Mouse (Mus musculus) hindbrain, embryonic 10.5 days (tissue): ENCODE measurements around the gene Gm49394. TPM values are rescaled to one million over a fixed set of nuclear protein-coding genes. Genes with fewer than 3 reads are reported as not detected.

ENCODE experiments used
- DNase-seq: peaks from one replicate; pipeline ENCODE4 v3.0.0-alpha.2; 2017; ENCODE audit warnings: low spot score
- H3K27ac ChIP-seq: fragments of 300-500 bp; sonication (generic); 2 replicates; pipeline ENCODE4 v1.5.1; 2016; ENCODE audit warnings: mild to moderate bottlenecking, moderate library complexity
- H3K27me3 ChIP-seq: fragments of 300-500 bp; sonication (generic); 2 replicates; pipeline ENCODE4 v1.6.1; 2016; ENCODE audit warnings: mild to moderate bottlenecking; ENCODE audit not compliant: poor library complexity, insufficient read depth, severe bottlenecking
- H3K36me3 ChIP-seq: fragments of 300-500 bp; sonication (generic); 2 replicates; pipeline ENCODE4 v1.6.1; 2016; ENCODE audit warnings: mild to moderate bottlenecking, moderate library complexity
- H3K4me1 ChIP-seq: fragments of 300-500 bp; sonication (generic); replicated peaks from 2 replicates; pipeline ENCODE4 v1.6.1; 2016; ENCODE audit warnings: mild to moderate bottlenecking
- H3K4me3 ChIP-seq: fragments of 300-500 bp; sonication (generic); 2 replicates; pipeline ENCODE4 v1.5.1; 2016; ENCODE audit warnings: mild to moderate bottlenecking, moderate library complexity
- H3K9me3 ChIP-seq: fragments of 300-500 bp; sonication (generic); 2 replicates; pipeline ENCODE4 v1.6.1; 2016; ENCODE audit warnings: mild to moderate bottlenecking, moderate library complexity
- WGBS: fragments of 180-500 bp; shearing (Covaris S2); methylation state at CpG from one replicate; pipeline ENCODE4 v1.1.7; 2016; 5-methylcytosine and 5-hydroxymethylcytosine counted together
- polyA plus RNA-seq: library from polyadenylated mRNA; unstranded; fragments of >200 nt; fragmentation: Nextera tagmentation; extraction: Ambion mirVana; gene quantifications from 2 replicates; pipeline ENCODE4 v1.2.1, GENCODE M21; 2016

The Gm49394 gene
- polyA plus RNA-seq, 1 experiment from 2014 or later = not detected

- Histone ChIP-seq H3K36me3 (peaks cover 4% of the 10 kb centered on the region; the same call in 1 of the 2 replicates), H3K9me3 (no peaks in the 10 kb centered on the region), H3K27ac (peak overlapping the region; percentile 85), H3K4me1 (peaks cover 69% of the 10 kb centered on the region), H3K27me3 (peaks cover 100% of the 10 kb centered on the region), H3K4me3 (peak overlapping the region; percentile 52)
- WGBS = 4% methylated on average over 9 of the region's 9 CpGs
- DNase-seq = peak; percentile 58
These were observed 12.4 kb downstream of the Gm49394 start for GRCm38 (mm10) chr7:142657341-142657791.

DNA sequence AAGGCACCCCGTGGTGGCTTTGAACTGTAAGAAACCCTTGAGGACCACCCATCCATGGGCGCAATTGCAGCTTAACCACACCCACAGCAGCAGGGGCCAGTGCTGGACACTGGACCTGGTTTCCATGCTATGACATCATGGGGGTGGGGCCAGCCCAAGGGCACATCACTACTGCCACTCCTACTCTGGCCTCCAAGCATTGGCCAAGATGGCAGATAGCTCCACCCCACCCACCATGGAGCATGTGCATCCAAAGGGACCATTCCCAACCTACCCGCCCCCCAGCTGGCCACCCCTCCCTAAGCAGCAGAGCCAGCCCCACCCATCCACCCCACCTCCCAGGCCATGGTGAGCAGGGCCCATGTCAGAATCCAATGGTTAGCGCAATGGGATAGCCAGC lies 13.7 kb downstream of the Gm49394 start:
- WGBS = 25% methylated on average over 4 of the region's 4 CpGs
- H3K4me1 ChIP-seq = peaks cover 68% of the 10 kb centered on the region
- peaks cover 4% of the 10 kb centered on the region; the same call in 1 of the 2 replicates for H3K36me3 ChIP-seq

DNA sequence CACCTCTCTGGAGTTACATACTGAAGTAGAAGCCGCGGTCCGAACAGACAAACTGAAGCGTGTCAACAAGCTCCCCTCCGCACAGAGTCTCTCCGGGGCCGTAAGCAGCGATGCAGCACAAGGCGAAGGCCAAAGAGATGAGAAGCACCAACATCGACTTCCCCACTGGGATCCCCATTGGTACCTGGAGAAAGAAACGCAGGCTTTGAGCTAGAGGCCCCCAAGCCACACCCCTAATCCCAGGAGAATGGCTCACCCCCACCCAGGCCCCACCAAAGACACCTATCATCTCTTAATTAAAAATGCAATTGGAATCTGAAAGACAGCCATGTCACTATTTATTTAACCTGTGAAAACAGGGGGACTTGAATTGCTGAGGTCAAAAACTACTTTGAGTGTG lies 14.1 kb downstream of the Gm49394 start:
- Histone ChIP-seq H3K9me3 (no peaks in the 10 kb centered on the region), H3K27ac (no peak overlapping the region), H3K4me3 (peak overlapping the region; percentile 52; the same call in 1 of the 2 replicates), H3K4me1 (peaks cover 64% of the 10 kb centered on the region), H3K27me3 (peaks cover 98% of the 10 kb centered on the region), H3K36me3 (peaks cover 4% of the 10 kb centered on the region; the same call in 1 of the 2 replicates)
- peak; percentile 3 for DNase-seq
- WGBS = 7% methylated on average over 11 of the region's 11 CpGs

More for the DNA sequence above, 13.7 kb downstream of the Gm49394 start:
- peaks cover 98% of the 10 kb centered on the region for H3K27me3 ChIP-seq
- no peak overlapping the region for H3K27ac ChIP-seq
- H3K4me3 ChIP-seq = peak overlapping the region; percentile 52
- DNase-seq = no peak
- no peaks in the 10 kb centered on the region for H3K9me3 ChIP-seq

DNA sequence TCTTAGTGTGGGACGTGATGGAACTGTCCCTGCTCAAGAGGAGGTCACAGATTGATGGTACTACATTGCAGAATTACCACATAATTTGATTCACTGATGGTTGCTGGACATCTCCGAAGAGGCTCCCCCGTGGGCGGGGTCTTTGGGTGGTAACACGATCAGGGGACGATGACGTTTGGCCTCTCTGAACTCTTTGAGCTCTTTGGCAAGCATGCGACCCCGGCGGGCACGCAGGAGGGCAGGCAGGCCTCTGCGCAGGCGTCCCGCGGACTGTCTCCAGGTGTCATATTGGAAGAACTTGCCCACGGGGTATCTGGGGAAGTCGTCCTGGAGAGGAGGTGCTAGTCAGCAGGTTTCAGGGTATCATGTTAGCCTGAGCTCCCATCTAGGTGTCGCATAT lies 16.0 kb downstream of the Gm49394 start:
- WGBS = 5% methylated on average over 18 of the region's 18 CpGs
- DNase-seq = no peak
- Histone ChIP-seq H3K4me3 (no peak overlapping the region), H3K36me3 (peaks cover 4% of the 10 kb centered on the region; the same call in 1 of the 2 replicates), H3K9me3 (no peaks in the 10 kb centered on the region), H3K4me1 (peaks cover 45% of the 10 kb centered on the region), H3K27me3 (peaks cover 79% of the 10 kb centered on the region), H3K27ac (no peak overlapping the region)

DNA sequence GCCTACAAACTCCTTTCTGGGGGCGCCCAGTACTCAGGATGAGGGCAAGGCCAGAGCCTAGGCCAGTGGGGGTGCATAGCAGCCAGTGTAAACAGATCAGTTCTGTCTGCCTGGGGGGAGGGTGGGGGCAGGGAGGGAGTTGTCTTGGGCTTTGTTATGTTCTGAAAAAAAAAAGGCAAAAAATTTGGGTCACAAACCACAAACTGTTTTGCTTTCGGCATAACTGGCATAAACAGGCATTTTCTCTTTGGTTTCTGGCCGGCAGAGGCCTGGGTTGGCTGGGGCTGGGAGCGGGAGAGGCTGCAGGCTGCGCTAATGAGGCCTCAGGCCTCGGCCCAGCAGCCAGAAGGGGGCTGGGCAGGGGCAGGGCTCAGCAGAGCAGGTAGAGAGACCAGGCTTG lies 23.1 kb downstream of the Gm49394 start:
- 39% methylated on average over 6 of the region's 6 CpGs for WGBS
- no peaks in the 10 kb centered on the region for H3K36me3 ChIP-seq
- H3K9me3 ChIP-seq = 0 out of 2 replicates have a peak, but pooled peaks cover 5% of the 10 kb centered on the region

DNA sequence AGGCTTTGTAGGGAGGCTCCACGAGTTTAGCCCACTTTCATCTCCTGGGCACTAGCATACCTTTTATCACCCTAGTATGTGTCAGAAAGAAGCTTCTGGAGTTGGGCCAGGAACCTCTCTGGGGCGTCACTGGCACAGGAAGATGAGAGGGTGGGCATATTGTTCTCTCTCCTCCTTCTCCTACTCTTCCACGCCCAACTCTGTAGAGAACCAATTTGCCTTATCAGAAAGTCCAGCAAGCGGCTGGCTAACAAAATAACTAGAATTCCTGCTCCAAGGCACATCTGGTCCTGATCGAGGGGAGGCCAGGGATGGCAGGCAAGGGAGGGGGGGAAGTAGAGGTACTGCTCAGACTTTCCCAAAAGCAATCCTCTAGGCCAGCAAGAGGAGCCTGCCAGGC lies 24.7 kb downstream of the Gm49394 start:
- DNase-seq = peak; percentile 38
- Histone ChIP-seq H3K27me3 (peaks cover 2% of the 10 kb centered on the region), H3K36me3 (no peaks in the 10 kb centered on the region), H3K4me3 (no peak overlapping the region), H3K27ac (no peak overlapping the region), H3K9me3 (0 out of 2 replicates have a peak, but pooled peaks cover 5% of the 10 kb centered on the region), H3K4me1 (peaks cover 15% of the 10 kb centered on the region)
- WGBS = 47% methylated on average over 5 of the region's 5 CpGs

More for the DNA sequence above, 23.1 kb downstream of the Gm49394 start:
- Histone ChIP-seq H3K4me1 (peaks cover 15% of the 10 kb centered on the region), H3K27ac (no peak overlapping the region), H3K27me3 (peaks cover 12% of the 10 kb centered on the region), H3K4me3 (no peak overlapping the region)
- DNase-seq = no peak

DNA sequence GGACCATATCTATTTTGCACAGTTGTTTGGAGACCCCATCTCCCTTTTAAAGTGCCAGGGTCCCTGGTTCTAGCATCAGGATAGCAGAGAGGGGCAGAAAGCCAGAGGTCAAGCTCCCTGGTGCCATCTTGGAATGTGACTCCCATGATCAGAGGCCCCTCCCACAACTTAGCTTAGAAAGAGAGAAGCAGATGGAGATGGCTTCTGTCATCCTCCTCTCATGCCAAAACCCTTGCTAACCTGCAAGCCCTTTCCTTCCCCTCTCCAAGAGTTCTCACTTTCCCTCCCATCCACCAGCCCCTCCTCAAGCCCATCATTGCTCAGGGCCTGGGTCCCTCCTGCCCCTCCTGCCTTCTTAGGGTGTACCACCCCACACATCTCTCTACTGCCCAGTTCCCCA lies 33.6 kb downstream of the Gm49394 start:
- Histone ChIP-seq H3K27me3 (peaks cover 6% of the 10 kb centered on the region; the same call in 1 of the 2 replicates), H3K4me1 (peaks cover 23% of the 10 kb centered on the region), H3K36me3 (no peaks in the 10 kb centered on the region), H3K27ac (0 out of 2 replicates have a peak overlapping the region, but pooled peaks have one; percentile 12), H3K9me3 (no peaks in the 10 kb centered on the region), H3K4me3 (no peak overlapping the region)
- no peak for DNase-seq

- 85% methylated on average over 10 of the region's 10 CpGs for WGBS
- peaks cover 6% of the 10 kb centered on the region; the same call in 1 of the 2 replicates for H3K27me3 ChIP-seq
- no peak overlapping the region for H3K27ac ChIP-seq
- no peaks in the 10 kb centered on the region for H3K36me3 ChIP-seq
- peaks cover 4% of the 10 kb centered on the region; the same call in 1 of the 2 replicates for H3K4me1 ChIP-seq
- H3K9me3 ChIP-seq = no peaks in the 10 kb centered on the region
- H3K4me3 ChIP-seq = no peak overlapping the region
- no peak for DNase-seq
These were observed 39.1 kb downstream of the Gm49394 start for GRCm38 (mm10) chr7:142630691-142631090.

GRCm38 (mm10) chr7:142629806-142630205 lies 39.9 kb downstream of the Gm49394 start:
- H3K27me3 ChIP-seq = peaks cover under 1% of the 10 kb centered on the region; the same call in 1 of the 2 replicates
- H3K36me3 ChIP-seq = no peaks in the 10 kb centered on the region
- H3K4me3 ChIP-seq = no peak overlapping the region
- WGBS = 85% methylated on average over 6 of the region's 6 CpGs
- no peak for DNase-seq
- no peaks in the 10 kb centered on the region for H3K9me3 ChIP-seq
- no peaks in the 10 kb centered on the region for H3K4me1 ChIP-seq
- H3K27ac ChIP-seq = no peak overlapping the region

DNA sequence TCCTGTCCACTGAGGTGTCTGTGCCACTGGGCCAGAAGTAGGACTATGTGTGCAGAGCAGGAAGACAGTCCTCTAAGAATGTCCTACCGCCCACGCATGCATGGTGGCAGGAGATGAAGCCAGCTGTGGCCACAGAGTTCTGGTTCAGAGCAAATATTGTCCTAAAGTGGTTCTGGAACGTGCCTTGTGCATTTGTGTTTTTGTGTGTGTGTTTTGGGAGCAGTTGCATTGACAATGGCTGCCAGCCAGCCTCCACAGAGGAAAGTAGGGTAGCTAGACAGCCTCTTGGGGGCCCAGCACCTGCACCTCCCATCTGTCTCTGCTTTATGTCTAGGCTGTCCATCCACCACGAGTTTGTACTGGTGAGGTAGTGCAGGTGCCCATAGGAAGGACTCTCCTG lies 47.6 kb downstream of the Gm49394 start:
- no peaks in the 10 kb centered on the region for H3K9me3 ChIP-seq
- 0 out of 2 replicates have a peak, but pooled peaks cover 4% of the 10 kb centered on the region for H3K36me3 ChIP-seq
- no peak for DNase-seq
- 85% methylated on average over 4 of the region's 4 CpGs for WGBS
- no peaks in the 10 kb centered on the region for H3K4me1 ChIP-seq
- no peak overlapping the region for H3K4me3 ChIP-seq
- no peak overlapping the region for H3K27ac ChIP-seq
- no peaks in the 10 kb centered on the region for H3K27me3 ChIP-seq

DNA sequence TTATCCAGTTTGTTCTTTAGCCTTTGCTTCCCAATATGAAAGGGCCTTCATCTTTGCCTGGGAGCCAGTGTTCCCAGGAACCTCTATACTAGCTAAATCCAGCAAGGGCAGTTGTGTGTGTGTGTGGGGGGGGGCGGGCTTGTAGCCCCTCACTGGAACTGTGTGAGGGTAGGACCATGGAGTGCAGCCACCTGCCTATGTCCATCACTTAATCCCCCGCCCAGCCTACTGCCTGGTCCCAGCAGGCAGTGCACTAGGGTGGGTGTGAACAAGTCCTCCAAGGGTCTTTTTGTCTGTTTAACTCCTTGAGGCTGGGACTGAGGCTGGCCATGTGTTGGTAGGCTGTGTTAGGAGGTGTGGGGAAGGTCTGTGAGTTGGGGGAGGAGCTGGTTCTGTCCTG lies 56.7 kb downstream of the Gm49394 start:
- Histone ChIP-seq H3K9me3 (no peaks in the 10 kb centered on the region), H3K27me3 (no peaks in the 10 kb centered on the region), H3K36me3 (0 out of 2 replicates have a peak, but pooled peaks cover 2% of the 10 kb centered on the region), H3K4me3 (no peak overlapping the region), H3K4me1 (peaks cover 32% of the 10 kb centered on the region), H3K27ac (0 out of 2 replicates have a peak overlapping the region, but pooled peaks have one; percentile 3)
- DNase-seq = no peak
- 62% methylated on average over 2 of the region's 2 CpGs for WGBS

DNA sequence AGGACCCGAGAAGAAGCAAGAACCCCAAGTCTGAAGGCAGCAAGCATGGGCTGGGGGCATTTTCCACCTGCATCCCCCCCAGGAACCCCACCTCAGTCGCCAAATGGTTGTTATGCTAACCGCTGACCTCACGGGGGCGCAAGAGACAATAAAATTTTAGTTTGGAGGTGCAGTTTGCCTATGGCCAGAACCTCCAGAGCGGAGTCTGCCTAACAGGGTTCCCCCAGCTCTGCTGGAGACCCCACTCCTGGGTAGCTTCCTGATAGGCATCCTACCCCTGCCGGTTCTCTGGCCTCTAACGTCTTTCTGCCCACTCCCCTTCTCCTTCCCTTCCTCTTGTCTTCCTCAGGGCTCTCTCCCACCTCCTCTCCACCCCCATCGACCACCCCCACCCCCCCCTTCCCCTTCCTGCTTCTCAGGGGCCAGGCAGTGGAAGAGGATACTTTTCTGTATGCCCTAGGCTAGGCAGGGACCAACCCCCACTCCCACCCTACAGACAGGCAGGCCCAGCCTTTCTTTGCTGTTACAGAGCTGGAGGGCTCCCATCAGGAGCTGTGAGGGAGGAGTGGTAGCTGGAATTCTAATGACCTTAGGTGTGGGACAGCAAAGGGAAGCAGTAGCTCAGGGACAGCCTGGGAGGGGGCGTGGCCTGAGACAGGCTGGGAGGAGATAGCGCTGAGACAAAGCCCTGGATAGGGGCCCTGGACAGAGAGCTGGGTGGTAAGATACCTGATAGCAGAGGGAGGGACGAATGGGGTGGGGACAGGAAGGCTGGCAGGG lies 58.9 kb downstream of the Gm49394 start:
- H3K27me3 ChIP-seq = no peaks in the 10 kb centered on the region
- peak overlapping the region; percentile 89 for H3K27ac ChIP-seq
- H3K4me1 ChIP-seq = peaks cover 32% of the 10 kb centered on the region
- H3K9me3 ChIP-seq = no peaks in the 10 kb centered on the region
- DNase-seq = peak; percentile 85
- peak overlapping the region; percentile 40 for H3K4me3 ChIP-seq
- under 1% methylated on average over 12 of the region's 12 CpGs for WGBS
- H3K36me3 ChIP-seq = no peaks in the 10 kb centered on the region

GRCm38 (mm10) chr7:142600921-142601320 lies 68.8 kb downstream of the Gm49394 start:
- Histone ChIP-seq H3K4me1 (peaks cover 16% of the 10 kb centered on the region; the same call in 1 of the 2 replicates), H3K36me3 (no peaks in the 10 kb centered on the region), H3K27me3 (no peaks in the 10 kb centered on the region), H3K27ac (no peak overlapping the region), H3K9me3 (no peaks in the 10 kb centered on the region), H3K4me3 (no peak overlapping the region)
- DNase-seq = no peak
- whole genome bisulfite sequencing = 81% methylated on average over 2 of the region's 2 CpGs
